9 mouse cellular contexts compared by ENCODE assay signal in the genomic region with DNA sequence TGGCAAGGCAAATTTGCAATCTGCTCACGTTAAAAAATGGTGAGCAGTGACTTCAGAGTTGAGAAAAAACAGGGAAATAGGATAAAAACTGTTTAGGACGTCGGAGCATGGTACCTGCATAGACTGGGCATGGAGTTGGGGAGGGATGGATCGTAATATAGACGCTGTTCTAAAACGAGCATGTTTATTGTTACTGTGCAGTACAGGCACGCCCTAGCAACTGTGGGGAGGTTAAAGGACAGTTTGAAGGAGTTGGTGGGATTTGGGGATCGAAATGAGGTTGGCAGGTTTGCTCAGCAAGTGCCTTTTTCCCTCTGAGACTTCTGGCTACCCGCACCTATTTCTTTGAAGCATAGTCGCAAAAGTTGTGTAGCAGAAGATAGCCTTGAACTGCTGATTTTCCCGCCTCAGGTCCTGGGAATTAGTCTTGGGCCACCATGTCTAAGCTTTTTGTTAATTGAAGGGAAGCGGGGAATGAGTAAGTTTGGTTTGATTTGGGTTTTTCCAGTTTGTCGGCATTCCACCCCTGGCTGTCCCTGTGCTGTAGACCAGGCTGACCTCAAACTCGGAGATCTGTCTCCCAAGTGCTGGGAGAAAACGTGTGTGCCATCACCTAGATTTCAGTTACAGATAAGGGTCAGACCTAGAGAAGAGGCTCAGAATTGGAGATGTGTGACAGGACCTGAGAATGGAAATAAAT. TPM values are rescaled to one million over a fixed set of nuclear protein-coding genes. Genes with fewer than 3 reads are reported as not detected.
DNase-seq lines count a peak whose midpoint lies in the region; ATAC-seq lines count a peak whose summit lies in the region.
"Had no signal": no experiment of that assay in that cellular context is flagged by ENCODE, and none has a peak within 500 bp of the region (broad histone marks: within the 10 kb centered on the region; RNA-seq: fewer than 3 reads in every experiment).

No protein-coding gene starts in this region.

- no peaks in the 10 kb centered on the region for H3K9me3 ChIP-seq in forebrain, embryonic 12.5 days
- no peaks in the 10 kb centered on the region for H3K9me3 ChIP-seq in limb, embryonic 13.5 days

- no peaks in the 10 kb centered on the region for H3K27me3 ChIP-seq in forebrain, embryonic 12.5 days
- no peaks in the 10 kb centered on the region for H3K27me3 ChIP-seq in limb, embryonic 13.5 days
- H3K27me3 ChIP-seq: Patski had no signal

- no peaks in the 10 kb centered on the region for H3K36me3 ChIP-seq in forebrain, embryonic 12.5 days (replicated peaks)
- H3K36me3 ChIP-seq in limb, embryonic 13.5 days: peaks cover 6% of the 10 kb centered on the region; the same call in 1 of the 2 replicates

- peak overlapping the region; percentile 96 for H3K4me3 ChIP-seq in forebrain, embryonic 12.5 days (replicated peaks)
- H3K4me3 ChIP-seq in limb, embryonic 13.5 days: peak overlapping the region; percentile 98

- H3K4me2 ChIP-seq in forebrain, embryonic 12.5 days: peak overlapping the region; percentile 93
- H3K4me2 ChIP-seq in limb, embryonic 13.5 days (replicated peaks): peak overlapping the region; percentile 69

- peak; percentile 40 for DNase-seq in cerebellum, adult 9-11 months
- no peak for DNase-seq in cerebellum, postnatal 4 days (ENCODE audit: low spot score in 2 of 2)
- DNase-seq in CD4-positive helper T cell, adult 2 months (ENCODE audit: low read depth, low spot score): peak; percentile 32
- peak; percentile 13 for DNase-seq in skeletal muscle tissue, adult 2 months (ENCODE audit: low read depth, low spot score)
- no peak for DNase-seq in urinary bladder, postnatal 10 days (ENCODE audit: low spot score)
- DNase-seq in gastrocnemius, postnatal 14 days: no peak

- peak; percentile 60 for ATAC-seq in forebrain, embryonic 12.5 days (ENCODE audit: low FRiP score)
- ATAC-seq in limb, embryonic 13.5 days (ENCODE audit: low FRiP score, low read depth): peak; percentile 48

- intact Hi-C loops in gastrocnemius, postnatal 14 days (cut with DNase I; ENCODE audit: low total_unique reads): no loop called here

- peaks cover 16% of the 10 kb centered on the region for H3K4me1 ChIP-seq in forebrain, embryonic 12.5 days
- H3K4me1 ChIP-seq in limb, embryonic 13.5 days: peaks cover 22% of the 10 kb centered on the region

- H3K9ac ChIP-seq in forebrain, embryonic 12.5 days: peak overlapping the region; percentile 60
- peak overlapping the region; percentile 75 for H3K9ac ChIP-seq in limb, embryonic 13.5 days

- peak overlapping the region; percentile 83 for H3K27ac ChIP-seq in forebrain, embryonic 12.5 days
- peak overlapping the region; percentile 85 for H3K27ac ChIP-seq in limb, embryonic 13.5 days

- 26% methylated on average over 15 of the region's 15 CpGs for WGBS in forebrain, embryonic 12.5 days
- 25% methylated on average over 15 of the region's 15 CpGs for WGBS in limb, embryonic 13.5 days

RNA-seq across cellular contexts. Expression of a gene that starts 0.7 kb away (rescaled TPM):
- polyA plus RNA-seq in forebrain, embryonic 12.5 days (2016; fragmentation: Nextera tagmentation; extraction: Ambion mirVana): 181 and 204 TPM in 2 replicates
- 158 and 161 TPM in 2 replicates for polyA plus RNA-seq in limb, embryonic 13.5 days (2015; fragmentation: Nextera tagmentation; extraction: Ambion mirVana)
- 10 to 100 TPM; 24.6 to 25.2 TPM for total RNA-seq in gastrocnemius, postnatal 14 days (2021)

RNA-seq across cellular contexts. Expression of a gene that starts 47.0 kb away (rescaled TPM):
- 0.46 and 0.88 TPM in 2 replicates for polyA plus RNA-seq in forebrain, embryonic 12.5 days (2016; fragmentation: Nextera tagmentation; extraction: Ambion mirVana)
- polyA plus RNA-seq in limb, embryonic 13.5 days (2015; fragmentation: Nextera tagmentation; extraction: Ambion mirVana): 0.10 and 0.24 TPM in 2 replicates
- total RNA-seq in gastrocnemius, postnatal 14 days (2021): 1 to 10 TPM; 4.5 to 4.8 TPM

Comparison
In these comparisons a context has a peak if more than half of its experiments do, and no peak if none do; other contexts are left out.
1. DNase-seq: peak in cerebellum, adult 9-11 months (single experiment), CD4-positive helper T cell, adult 2 months (single experiment) and skeletal muscle tissue, adult 2 months (single experiment); none in cerebellum, postnatal 4 days (0 of 2), urinary bladder, postnatal 10 days (single experiment) and gastrocnemius, postnatal 14 days (single experiment).